8 mouse cellular contexts compared by ENCODE assay signal in genomic region chr14:118910332-118911222, GRCm38 (mm10). TPM values are rescaled to one million over a fixed set of nuclear protein-coding genes. Genes with fewer than 3 reads are reported as not detected.
DNase-seq lines count a peak whose midpoint lies in the region; ATAC-seq and TF ChIP-seq lines count a peak whose summit lies in the region.

No protein-coding gene starts in this region.

- ATAC-seq in forebrain, embryonic 13.5 days: peak; percentile 54
- ATAC-seq in heart, embryonic 15.5 days (replicated peaks; ENCODE audit: insufficient number of reproducible peaks, insufficient read depth, low FRiP score, low read depth): peak; percentile 19; the same call in 1 of the 2 replicates
- peak; percentile 74 for ATAC-seq in liver, postnatal 0 days

- no peak for TF ChIP-seq EP300 in liver, postnatal 0 days (IDR thresholded peaks at IDR 0.05; ENCODE audit: low read depth)

- WGBS in forebrain, embryonic 13.5 days: 73% methylated on average over 29 of the region's 29 CpGs
- 54% methylated on average over 29 of the region's 29 CpGs for WGBS in heart, embryonic 15.5 days
- WGBS in liver, postnatal 0 days (ENCODE audit: insufficient replicate concordance): 42% methylated on average over 29 of the region's 29 CpGs
- 56% methylated on average over 29 of the region's 29 CpGs for WGBS in olfactory bulb, adult 2 months

- TF ChIP-seq CTCF in liver, postnatal 0 days (IDR thresholded peaks at IDR 0.05; ENCODE audit: low read depth): peak; percentile 83
- TF ChIP-seq CTCF in olfactory bulb, adult 2 months (IDR thresholded peaks at IDR 0.05; ENCODE audit: insufficient read depth, low read depth, low read length): peak; percentile 35; the same call in 1 of the 2 replicates

- H3K9ac ChIP-seq in forebrain, embryonic 13.5 days: no peak overlapping the region
- H3K9ac ChIP-seq in heart, embryonic 15.5 days: no peak overlapping the region
- H3K9ac ChIP-seq in liver, postnatal 0 days (replicated peaks): peak overlapping the region; percentile 38; the same call in 1 of the 2 replicates

- peaks cover 5% of the 10 kb centered on the region; the same call in 1 of the 2 replicates for H3K4me1 ChIP-seq in forebrain, embryonic 13.5 days
- H3K4me1 ChIP-seq in heart, embryonic 15.5 days (replicated peaks): peaks cover 13% of the 10 kb centered on the region
- H3K4me1 ChIP-seq in liver, postnatal 0 days (ENCODE audit: insufficient read depth): peaks cover 5% of the 10 kb centered on the region; the same call in 1 of the 2 replicates
- peaks cover 3% of the 10 kb centered on the region; the same call in 1 of the 2 replicates for H3K4me1 ChIP-seq in olfactory bulb, adult 2 months (ENCODE audit: control insufficient read depth, insufficient read depth, low read length)

- no peaks in the 10 kb centered on the region for H3K9me3 ChIP-seq in forebrain, embryonic 13.5 days (replicated peaks)
- H3K9me3 ChIP-seq in heart, embryonic 15.5 days (replicated peaks): no peaks in the 10 kb centered on the region
- no peaks in the 10 kb centered on the region for H3K9me3 ChIP-seq in liver, postnatal 0 days (ENCODE audit: low read length)

- no peak overlapping the region for H3K4me3 ChIP-seq in forebrain, embryonic 13.5 days
- H3K4me3 ChIP-seq in heart, embryonic 15.5 days: no peak overlapping the region
- H3K4me3 ChIP-seq in liver, postnatal 0 days (ENCODE audit: low read depth, low read length): peak overlapping the region; percentile 41
- H3K4me3 ChIP-seq in olfactory bulb, adult 2 months (ENCODE audit: insufficient read depth, low read depth, low read length): no peak overlapping the region

- no peak overlapping the region for H3K4me2 ChIP-seq in forebrain, embryonic 13.5 days
- peak overlapping the region; percentile 19 for H3K4me2 ChIP-seq in heart, embryonic 15.5 days
- peak overlapping the region; percentile 71 for H3K4me2 ChIP-seq in liver, postnatal 0 days (ENCODE audit: low read depth, low read length)

- DNase-seq in Muller cell, postnatal 12 days (ENCODE audit: inconsistent ontology term): peak; percentile 42
- peak; percentile 59 for DNase-seq in c-Kit-positive CD71-positive TER-119-negative erythroid progenitor cells, embryonic 14.5 days (ENCODE audit: low read depth)
- peak; percentile 75 to 87 for DNase-seq in kidney, postnatal 25 days
- peak; percentile 70 for DNase-seq in liver, postnatal 0 days
- DNase-seq in thymus, postnatal 36 days: peak; percentile 57 to 62

- no peak overlapping the region for H3K27ac ChIP-seq in forebrain, embryonic 13.5 days
- no peak overlapping the region for H3K27ac ChIP-seq in heart, embryonic 15.5 days
- 0 out of 2 replicates have a peak overlapping the region, but pooled peaks have one; percentile 11 for H3K27ac ChIP-seq in liver, postnatal 0 days (ENCODE audit: low read depth)
- H3K27ac ChIP-seq in olfactory bulb, adult 2 months (ENCODE audit: insufficient read depth, low read depth, low read length): no peak overlapping the region

- TF ChIP-seq POLR2A in olfactory bulb, adult 2 months (IDR thresholded peaks at IDR 0.05; ENCODE audit: insufficient read depth, low read depth, low read length): no peak

- H3K36me3 ChIP-seq in forebrain, embryonic 13.5 days (ENCODE audit: poor library complexity, severe bottlenecking): peaks cover 90% of the 10 kb centered on the region
- peaks cover 9% of the 10 kb centered on the region for H3K36me3 ChIP-seq in heart, embryonic 15.5 days
- H3K36me3 ChIP-seq in liver, postnatal 0 days (replicated peaks; ENCODE audit: insufficient read depth, low read length): no peaks in the 10 kb centered on the region

- no peaks in the 10 kb centered on the region for H3K27me3 ChIP-seq in forebrain, embryonic 13.5 days
- H3K27me3 ChIP-seq in heart, embryonic 15.5 days: no peaks in the 10 kb centered on the region
- no peaks in the 10 kb centered on the region for H3K27me3 ChIP-seq in liver, postnatal 0 days (ENCODE audit: insufficient read depth, low read length)

RNA-seq across cellular contexts. Expression of gene Dzip1, which starts 14.7 kb away (rescaled TPM):
- 27.2 and 28.1 TPM in 2 replicates for polyA plus RNA-seq in forebrain, embryonic 13.5 days (2015; fragmentation: Nextera tagmentation; extraction: Ambion mirVana)
- 4.8 and 7.7 TPM in 2 replicates for polyA plus RNA-seq in heart, embryonic 15.5 days (2015; fragmentation: Nextera tagmentation; extraction: Ambion mirVana)
- 0.42 and 0.75 TPM in 2 replicates for polyA plus RNA-seq in liver, postnatal 0 days (2015; fragmentation: Nextera tagmentation; extraction: Ambion mirVana)
- polyA plus RNA-seq in olfactory bulb, adult 2 months (2012; ENCODE audit: insufficient read depth, insufficient read length, low replicate concordance, missing spikeins): 283 TPM in 1 of 2 replicates, not detected in the other

RNA-seq across cellular contexts. Expression of gene Dnajc3, which starts 27.2 kb away (rescaled TPM):
- polyA plus RNA-seq in forebrain, embryonic 13.5 days (2015; fragmentation: Nextera tagmentation; extraction: Ambion mirVana): 17.4 and 17.5 TPM in 2 replicates
- 24.9 and 29.6 TPM in 2 replicates for polyA plus RNA-seq in heart, embryonic 15.5 days (2015; fragmentation: Nextera tagmentation; extraction: Ambion mirVana)
- polyA plus RNA-seq in liver, postnatal 0 days (2015; fragmentation: Nextera tagmentation; extraction: Ambion mirVana): 53.6 and 55.3 TPM in 2 replicates
- polyA plus RNA-seq in olfactory bulb, adult 2 months (2012; ENCODE audit: insufficient read depth, insufficient read length, low replicate concordance, missing spikeins): not detected in 2 replicates

Comparison
In these comparisons a context has a peak if more than half of its experiments do, and no peak if none do; other contexts are left out.
1. ATAC-seq: peak in every context shown above with its lines; median percentile 74 in liver, postnatal 0 days; 54 in forebrain, embryonic 13.5 days; 19 in heart, embryonic 15.5 days.